Mouse (Mus musculus) heart, embryonic 14.5 days (tissue): ENCODE results near the gene Igdcc4. TPM values are rescaled to one million over a fixed set of nuclear protein-coding genes. Genes with fewer than 3 reads are reported as not detected.
"Not testable (repeated sequence)": the region's sequence is repeated elsewhere in the genome, so short reads cannot be mapped to it uniquely, and the experiment has no call there.

Experiments used
- ATAC-seq: fragments of 200-750 bp; cut with Nextera tagmentation; 2 replicates; pipeline ENCODE4 v1.8.0; 2017; ENCODE audit warnings: low read depth, moderate TSS enrichment; ENCODE audit not compliant: insufficient number of reproducible peaks, insufficient read depth, low FRiP score
- H3K27ac ChIP-seq, 2 experiments: fragments of 200-500 bp in 1 of 2; fragments of 300-500 bp in 1 of 2; sonication (generic) in 1 of 2; replicated peaks in 1 of 2; 2 replicates each; pipeline ENCODE4 v1.5.1; 2012 to 2014; ENCODE audit warnings: low read depth in 2 of 2, low read length in 2 of 2, control low read depth in 1 of 2, mild to moderate bottlenecking in 1 of 2, mixed read lengths in 1 of 2; ENCODE audit not compliant: control insufficient read depth in 1 of 2, insufficient read depth in 1 of 2
- H3K27me3 ChIP-seq: fragments of 300-500 bp; sonication (generic); 2 replicates; pipeline ENCODE4 v1.6.1; 2014; ENCODE audit warnings: mild to moderate bottlenecking, low read length, control low read depth; ENCODE audit not compliant: control insufficient read depth, insufficient read depth
- H3K36me3 ChIP-seq: fragments of 300-500 bp; sonication (generic); 2 replicates; pipeline ENCODE4 v1.6.1; 2014; ENCODE audit warnings: mild to moderate bottlenecking, control low read depth, low read length, mixed read lengths; ENCODE audit not compliant: control insufficient read depth, insufficient read depth
- H3K4me1 ChIP-seq, 2 experiments: fragments of 200-500 bp in 1 of 2; fragments of 300-500 bp in 1 of 2; sonication (generic) in 1 of 2; 2 replicates each; pipeline ENCODE4 v1.6.1; 2012 to 2014; ENCODE audit warnings: low read length in 2 of 2, control low read depth in 1 of 2, mixed read lengths in 1 of 2; ENCODE audit not compliant: control insufficient read depth in 2 of 2, insufficient read depth in 2 of 2
- H3K4me2 ChIP-seq: fragments of 300-500 bp; sonication (generic); 2 replicates; pipeline ENCODE4 v1.6.1; 2014; ENCODE audit warnings: mild to moderate bottlenecking, low read length
- H3K4me3 ChIP-seq, 2 experiments: fragments of 200-500 bp in 1 of 2; fragments of 300-500 bp in 1 of 2; sonication (generic) in 1 of 2; 2 replicates each; pipeline ENCODE4 v1.5.1; 2012 to 2014; ENCODE audit warnings: low read length in 2 of 2, mild to moderate bottlenecking in 2 of 2, control low read depth in 1 of 2, low read depth in 1 of 2, moderate library complexity in 1 of 2; ENCODE audit not compliant: control insufficient read depth in 1 of 2, insufficient read depth in 1 of 2
- H3K9ac ChIP-seq: fragments of 300-500 bp; sonication (generic); 2 replicates; pipeline ENCODE4 v1.6.1; 2014; ENCODE audit warnings: mild to moderate bottlenecking, low read length
- H3K9me3 ChIP-seq: fragments of 300-500 bp; sonication (generic); 2 replicates; pipeline ENCODE4 v1.6.1; 2016; ENCODE audit warnings: low read length, control low read depth; ENCODE audit not compliant: control insufficient read depth
- WGBS: fragments of 180-500 bp; shearing (Covaris S2); extraction: QIAGEN DNeasy Blood & Tissue Kit; methylation state at CpG from one replicate; pipeline ENCODE4 v1.1.7; 2014; 5-methylcytosine and 5-hydroxymethylcytosine counted together
- polyA plus RNA-seq: library from polyadenylated mRNA; unstranded; fragments of >200 nt; fragmentation: Nextera tagmentation; extraction: Ambion mirVana; gene quantifications from 2 replicates; pipeline ENCODE4 v1.2.1, GENCODE M21; 2014

The Igdcc4 gene
- polyA plus RNA-seq, 1 experiment from 2014 or later: 15.7 TPM

GRCm38 (mm10) chr9:65080141-65080540 is 21.1 kb upstream of the Igdcc4 start:
- not testable (repeated sequence) for H3K4me2 ChIP-seq, H3K4me3 ChIP-seq, H3K4me1 ChIP-seq, ATAC-seq, H3K27ac ChIP-seq, H3K9me3 ChIP-seq, H3K9ac ChIP-seq, H3K27me3 ChIP-seq
- 94% methylated on average over 2 of the region's 2 CpGs for WGBS
- H3K36me3 ChIP-seq: peaks cover 95% of the 10 kb centered on the region

GRCm38 (mm10) chr9:65083075-65083765 is 18.1 kb upstream of the Igdcc4 start:
- H3K4me2 ChIP-seq: no peak overlapping the region
- peaks cover 3 to 4% of the 10 kb centered on the region in 2 experiments; a peak in 1 of 4 replicates for H3K4me1 ChIP-seq
- H3K27me3 ChIP-seq: no peaks in the 10 kb centered on the region
- no peak overlapping the region for H3K9ac ChIP-seq
- 90% methylated on average over 18 of the region's 18 CpGs for WGBS
- peaks cover 65% of the 10 kb centered on the region for H3K36me3 ChIP-seq
- no peaks in the 10 kb centered on the region for H3K9me3 ChIP-seq
- ATAC-seq: no peak
- H3K4me3 ChIP-seq: no peak overlapping the region
- H3K27ac ChIP-seq: no peak overlapping the region

DNA sequence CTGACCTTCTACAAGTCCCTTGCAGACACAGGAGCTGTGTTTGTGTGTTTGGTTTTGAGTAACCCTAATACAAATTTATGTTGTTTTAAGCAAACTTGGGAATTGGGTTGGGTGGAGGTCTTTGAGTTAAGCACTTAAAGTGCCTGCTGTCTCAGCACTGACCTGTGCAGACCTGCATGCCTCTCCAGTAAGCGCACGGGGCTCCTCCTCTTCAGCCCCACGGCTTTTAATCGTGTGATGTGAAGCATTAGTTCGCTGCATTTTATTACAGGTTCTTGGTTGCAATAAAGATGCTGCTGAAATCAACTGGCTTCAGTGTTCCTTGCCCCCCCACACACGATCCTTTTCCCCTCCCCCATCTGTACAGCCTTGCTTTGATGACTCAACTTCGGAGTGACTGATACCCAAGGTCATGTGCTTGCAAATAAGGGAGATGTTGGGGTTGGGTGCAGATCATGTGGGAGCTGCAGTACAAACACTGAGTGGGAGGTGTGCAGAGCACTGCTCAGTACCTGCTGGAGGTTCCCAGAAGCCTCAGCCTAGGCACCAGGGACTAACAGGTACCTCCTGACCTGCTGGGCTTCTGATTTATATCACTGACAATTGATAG is 17.0 kb upstream of the Igdcc4 start:
- Histone ChIP-seq H3K27me3 (no peaks in the 10 kb centered on the region), H3K4me2 (no peak overlapping the region), H3K27ac (no peak overlapping the region), H3K4me1 (peaks cover 3 to 4% of the 10 kb centered on the region in 2 experiments; a peak in 1 of 4 replicates), H3K9ac (no peak overlapping the region), H3K4me3 (no peak overlapping the region), H3K9me3 (no peaks in the 10 kb centered on the region), H3K36me3 (peaks cover 54% of the 10 kb centered on the region)
- WGBS: 69% methylated on average over 7 of the region's 7 CpGs
- ATAC-seq: no peak

- no peaks in the 10 kb centered on the region for H3K9me3 ChIP-seq
- ATAC-seq: no peak
- 79% methylated on average over 1 of the region's 1 CpGs for WGBS
These were observed 16.0 kb upstream of the Igdcc4 start for GRCm38 (mm10) chr9:65085270-65085669.

GRCm38 (mm10) chr9:65086801-65087200 is 14.5 kb upstream of the Igdcc4 start:
- Histone ChIP-seq H3K4me3 (no peak overlapping the region), H3K4me2 (no peak overlapping the region), H3K36me3 (peaks cover 29% of the 10 kb centered on the region), H3K9me3 (no peaks in the 10 kb centered on the region), H3K27ac (no peak overlapping the region), H3K27me3 (no peaks in the 10 kb centered on the region), H3K9ac (no peak overlapping the region), H3K4me1 (peaks cover 4 to 5% of the 10 kb centered on the region in 2 experiments; a peak in 2 of 4 replicates)
- 65% methylated on average over 1 of the region's 1 CpGs for WGBS
- ATAC-seq: no peak

More at GRCm38 (mm10) chr9:65085270-65085669, 16.0 kb upstream of the Igdcc4 start:
- Histone ChIP-seq H3K4me1 (peaks cover 4 to 5% of the 10 kb centered on the region in 2 experiments; a peak in 2 of 4 replicates), H3K27ac (no peak overlapping the region), H3K4me2 (no peak overlapping the region), H3K36me3 (peaks cover 45% of the 10 kb centered on the region), H3K4me3 (no peak overlapping the region), H3K27me3 (no peaks in the 10 kb centered on the region), H3K9ac (no peak overlapping the region)

DNA sequence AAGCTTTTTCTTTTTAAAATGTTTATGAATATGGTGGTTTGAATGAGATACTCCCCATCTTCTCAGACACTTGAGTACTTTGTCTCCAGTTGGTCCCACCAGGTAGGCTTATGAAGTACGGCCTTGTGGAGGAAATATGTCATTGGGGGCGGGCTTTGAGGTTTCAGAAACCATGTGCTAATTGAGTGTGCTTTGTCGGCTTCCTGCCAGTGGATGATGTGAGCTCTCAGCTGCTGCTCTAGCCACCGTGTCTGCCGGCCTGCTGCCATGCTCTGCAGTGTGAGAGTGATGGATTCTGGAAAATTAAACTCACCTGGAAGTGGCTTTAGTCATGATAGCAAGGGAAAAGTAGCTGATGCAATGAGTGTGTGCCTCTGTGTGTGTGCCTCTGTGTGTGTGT is 13.8 kb upstream of the Igdcc4 start:
- no peak for ATAC-seq
- Histone ChIP-seq H3K4me2 (no peak overlapping the region), H3K9me3 (no peaks in the 10 kb centered on the region), H3K4me1 (peaks cover 4 to 5% of the 10 kb centered on the region in 2 experiments; a peak in 2 of 4 replicates), H3K4me3 (no peak overlapping the region), H3K36me3 (peaks cover 22% of the 10 kb centered on the region), H3K27ac (no peak overlapping the region), H3K9ac (no peak overlapping the region), H3K27me3 (no peaks in the 10 kb centered on the region)
- 45% methylated on average over 5 of the region's 5 CpGs for whole genome bisulfite sequencing

DNA sequence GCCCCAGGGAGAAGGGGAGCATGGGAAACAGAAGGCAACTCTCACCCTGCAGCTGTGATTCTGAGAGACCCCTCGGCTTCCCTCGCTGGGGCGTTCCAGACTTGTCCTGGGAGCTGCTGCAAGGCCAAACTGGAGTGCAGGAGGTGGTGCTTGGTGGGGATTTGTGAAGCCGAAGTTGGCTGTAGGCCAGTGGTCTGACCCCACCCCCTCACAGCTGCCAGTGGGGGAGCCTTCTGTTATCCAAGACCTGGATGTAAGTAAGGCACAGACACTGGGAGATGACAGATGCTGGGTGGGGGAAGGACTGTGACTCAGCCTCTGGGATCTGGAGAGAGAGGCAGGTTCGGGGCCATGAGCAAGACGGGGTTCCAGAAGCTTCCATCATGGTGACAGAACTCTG is 7.0 kb upstream of the Igdcc4 start:
- peaks cover 6 to 9% of the 10 kb centered on the region in 2 experiments; a peak in 2 of 4 replicates for H3K4me1 ChIP-seq
- no peaks in the 10 kb centered on the region for H3K36me3 ChIP-seq
- H3K9ac ChIP-seq: no peak overlapping the region
- peak; percentile 56 for ATAC-seq
- H3K9me3 ChIP-seq: no peaks in the 10 kb centered on the region
- WGBS: 10% methylated on average over 6 of the region's 6 CpGs
- no peaks in the 10 kb centered on the region for H3K27me3 ChIP-seq
- H3K4me2 ChIP-seq: 0 out of 2 replicates have a peak overlapping the region, but pooled peaks have one; percentile 0
- H3K4me3 ChIP-seq: no peak overlapping the region
- 0 out of 4 replicates have a peak overlapping the region, but pooled peaks of 1 of the 2 experiments have one; percentile 15 for H3K27ac ChIP-seq
